Mouse (Mus musculus): ENCODE data around the gene Osbpl5.
"Not testable (repeated sequence)": the region's sequence is repeated elsewhere in the genome, so short reads cannot be mapped to it uniquely, and the experiment has no call there.

- TF ChIP-seq CTCF (IDR thresholded peaks at IDR 0.05; ENCODE audit: control insufficient read depth, insufficient read depth, insufficient replicate concordance, low read depth, low read length); POLR2A (IDR thresholded peaks at IDR 0.05; ENCODE audit: control insufficient read depth, low read depth, low read length): not testable (repeated sequence)
Observed at GRCm38 (mm10) chr7:143686676-143687075, 70.1 kb downstream of the Osbpl5 start.

All from testis, adult 2 months (tissue).